26 mouse cellular contexts compared by ENCODE assay signal in genomic region chr2:172903523-172903922, GRCm38 (mm10). TPM values are rescaled to one million over a fixed set of nuclear protein-coding genes. Genes with fewer than 3 reads are reported as not detected.
DNase-seq lines count a peak whose midpoint lies in the region; ATAC-seq lines count a peak whose summit lies in the region.
"Had no signal": no experiment of that assay in that cellular context is flagged by ENCODE, and none has a peak within 500 bp of the region (broad histone marks: within the 10 kb centered on the region; RNA-seq: fewer than 3 reads in every experiment).

No protein-coding gene starts in this region.

- peaks cover 17% of the 10 kb centered on the region for H3K36me3 ChIP-seq in limb, embryonic 12.5 days
- H3K36me3 ChIP-seq in limb, embryonic 10.5 days: peaks cover 52% of the 10 kb centered on the region
- H3K36me3 ChIP-seq in stomach, embryonic 16.5 days (ENCODE audit: control insufficient read depth, insufficient read depth, low read length): no peaks in the 10 kb centered on the region
- H3K36me3 ChIP-seq: G1E; heart, embryonic 15.5 days; hindbrain, embryonic 15.5 days; liver, embryonic 12.5 days; midbrain, embryonic 12.5 days; neural tube, embryonic 15.5 days had no signal

- 0 out of 2 replicates have a peak overlapping the region, but pooled peaks have one; percentile 12 for H3K9ac ChIP-seq in limb, embryonic 12.5 days (replicated peaks)
- no peak overlapping the region for H3K9ac ChIP-seq in stomach, embryonic 16.5 days (ENCODE audit: low read length)
- H3K9ac ChIP-seq: heart, embryonic 15.5 days; hindbrain, embryonic 15.5 days; liver, embryonic 12.5 days; midbrain, embryonic 12.5 days; neural tube, embryonic 15.5 days had no signal

- ATAC-seq in limb, embryonic 12.5 days (ENCODE audit: insufficient number of reproducible peaks, insufficient read depth, low FRiP score, low TSS enrichment, low read depth): no peak
- ATAC-seq in stomach, embryonic 16.5 days (ENCODE audit: insufficient read depth, low FRiP score): peak; percentile 24; the same call in 1 of the 2 replicates
- ATAC-seq in erythroblast, adult 5-6 weeks (replicated peaks; ENCODE audit: low FRiP score, poor library complexity, severe bottlenecking): no peak
- ATAC-seq: liver, embryonic 12.5 days; Patski had no signal

- H3K9me3 ChIP-seq in limb, embryonic 12.5 days: peaks cover 3% of the 10 kb centered on the region
- no peaks in the 10 kb centered on the region for H3K9me3 ChIP-seq in limb, embryonic 10.5 days (replicated peaks)
- no peaks in the 10 kb centered on the region for H3K9me3 ChIP-seq in stomach, embryonic 16.5 days (replicated peaks; ENCODE audit: control insufficient read depth, low read length)
- H3K9me3 ChIP-seq: heart, embryonic 15.5 days; hindbrain, embryonic 15.5 days; liver, embryonic 12.5 days; neural tube, embryonic 15.5 days had no signal

- H3K27me3 ChIP-seq in limb, embryonic 12.5 days: no peaks in the 10 kb centered on the region
- no peaks in the 10 kb centered on the region for H3K27me3 ChIP-seq in limb, embryonic 10.5 days (ENCODE audit: low read depth, poor library complexity, severe bottlenecking)
- no peaks in the 10 kb centered on the region for H3K27me3 ChIP-seq in stomach, embryonic 16.5 days (ENCODE audit: control insufficient read depth, insufficient read depth, low read length)
- H3K27me3 ChIP-seq: CH12.LX; heart, embryonic 15.5 days; hindbrain, embryonic 15.5 days; liver, embryonic 12.5 days; neural tube, embryonic 15.5 days; Patski had no signal

- peaks cover 56% of the 10 kb centered on the region for H3K4me1 ChIP-seq in limb, embryonic 12.5 days (replicated peaks)
- H3K4me1 ChIP-seq in limb, embryonic 10.5 days: peaks cover 48% of the 10 kb centered on the region
- H3K4me1 ChIP-seq in stomach, embryonic 16.5 days (ENCODE audit: control insufficient read depth, insufficient read depth, low read length): peaks cover 19% of the 10 kb centered on the region
- H3K4me1 ChIP-seq: hindbrain, embryonic 15.5 days; midbrain, embryonic 12.5 days had no signal

- DNase-seq in limb, embryonic 10.5 days (ENCODE audit: low spot score): no peak
- peak; percentile 62 to 63 for DNase-seq in kidney, adult 8-10 months
- DNase-seq in kidney, postnatal 14 days: peak; percentile 64
- no peak for DNase-seq in liver
- DNase-seq in adrenal gland, adult 18-20 months (ENCODE audit: low spot score in 2 of 2): no peak
- DNase-seq: adrenal gland, adult 2 months; cerebellum, adult 11-12 months; gastrocnemius, postnatal 25 days; heart, adult 18-20 months; heart, postnatal 4 days; layer of hippocampus, postnatal 36 days; lung, adult 18-20 months; lung, postnatal 10 days; thymus, postnatal 25 days had no signal

- no peak overlapping the region for H3K4me3 ChIP-seq in limb, embryonic 12.5 days (replicated peaks)
- H3K4me3 ChIP-seq in limb, embryonic 10.5 days: no peak overlapping the region
- H3K4me3 ChIP-seq in stomach, embryonic 16.5 days (replicated peaks; ENCODE audit: low read length): no peak overlapping the region
- H3K4me3 ChIP-seq: heart, embryonic 15.5 days; hindbrain, embryonic 15.5 days; liver, embryonic 12.5 days; midbrain, embryonic 12.5 days; neural tube, embryonic 15.5 days had no signal

- H3K27ac ChIP-seq in limb, embryonic 12.5 days: no peak overlapping the region
- H3K27ac ChIP-seq in limb, embryonic 10.5 days: no peak overlapping the region
- no peak overlapping the region for H3K27ac ChIP-seq in stomach, embryonic 16.5 days (ENCODE audit: low read length)
- H3K27ac ChIP-seq: heart, embryonic 15.5 days; hindbrain, embryonic 15.5 days; liver, embryonic 12.5 days; midbrain, embryonic 12.5 days; neural tube, embryonic 15.5 days had no signal

- no peak overlapping the region for H3K4me2 ChIP-seq in limb, embryonic 12.5 days
- H3K4me2 ChIP-seq in stomach, embryonic 16.5 days (ENCODE audit: low read depth, low read length): no peak overlapping the region
- H3K4me2 ChIP-seq: heart, embryonic 15.5 days; hindbrain, embryonic 15.5 days; liver, embryonic 12.5 days; midbrain, embryonic 12.5 days; neural tube, embryonic 15.5 days had no signal

- WGBS in limb, embryonic 12.5 days: 82% methylated on average over 8 of the region's 8 CpGs
- 84% methylated on average over 8 of the region's 8 CpGs for WGBS in limb, embryonic 10.5 days
- 69% methylated on average over 8 of the region's 8 CpGs for WGBS in stomach, embryonic 16.5 days

RNA-seq across cellular contexts. Expression of gene Bmp7, which starts 36.6 kb away (rescaled TPM):
- polyA plus RNA-seq in limb, embryonic 12.5 days (2016; fragmentation: Nextera tagmentation; extraction: Ambion mirVana): 31.4 and 31.9 TPM in 2 replicates
- 31.3 and 39.5 TPM in 2 replicates for polyA plus RNA-seq in limb, embryonic 10.5 days (2016; fragmentation: Nextera tagmentation; extraction: Ambion mirVana)
- polyA plus RNA-seq in stomach, embryonic 16.5 days (2015; fragmentation: Nextera tagmentation; extraction: Ambion mirVana): 15.5 and 15.7 TPM in 2 replicates
- not detected in 2 replicates for total RNA-seq in erythroblast, adult 5-6 weeks (2015; ENCODE audit: low replicate concordance)
- total RNA-seq in erythroblast, adult 5-6 weeks (2017; ENCODE audit: low replicate concordance): 0.26 TPM in 1 of 2 replicates, not detected in the other
- total RNA-seq in adrenal gland, adult 18-20 months (2021): 10 to 100 TPM; 33.4 to 55.2 TPM
- total RNA-seq: megakaryocyte progenitor cell, adult 5-6 weeks had no signal
- polyA plus RNA-seq: G1E had no signal

Comparison
In these comparisons a context has a peak if more than half of its experiments do, and no peak if none do; other contexts are left out.
1. DNase-seq: peak in kidney, adult 8-10 months (2 of 2) and kidney, postnatal 14 days (single experiment); none in limb, embryonic 10.5 days (single experiment), liver (single experiment) and adrenal gland, adult 18-20 months (0 of 2).